ENCODE assay signal across 8 mouse cellular contexts in genomic region chr7:44465111-44465510, GRCm38 (mm10). TPM values are rescaled to one million over a fixed set of nuclear protein-coding genes. Genes with fewer than 3 reads are reported as not detected.
A peak's percentile ranks its signal among the peaks of the same experiment; 100 is the strongest.
DNase-seq lines count a peak whose midpoint lies in the region; ATAC-seq lines count a peak whose summit lies in the region.

TSS of gene Aspdh (plus strand) at chr7:44465391.

- H3K4me2 ChIP-seq in heart, embryonic 12.5 days, result no peak within 1 kb of the TSS; the same call in 1 of the 2 replicates
- H3K4me2 ChIP-seq in hindbrain, embryonic 11.5 days (replicated peaks; ENCODE audit: low read depth, low read length), result no peak within 1 kb of the TSS
- peak within 1 kb of the TSS; percentile 92 for H3K4me2 ChIP-seq in liver, embryonic 13.5 days

- H3K4me1 ChIP-seq in heart, embryonic 12.5 days (replicated peaks), result peaks cover 55% of the 10 kb centered on the region
- peaks cover 14% of the 10 kb centered on the region for H3K4me1 ChIP-seq in hindbrain, embryonic 11.5 days (replicated peaks; ENCODE audit: control insufficient read depth, insufficient read depth, low read length)
- peaks cover 62% of the 10 kb centered on the region for H3K4me1 ChIP-seq in liver, embryonic 13.5 days (replicated peaks)

- H3K27me3 ChIP-seq in heart, embryonic 12.5 days (replicated peaks), result peaks cover 43% of the 10 kb centered on the region
- peaks cover 21% of the 10 kb centered on the region for H3K27me3 ChIP-seq in hindbrain, embryonic 11.5 days (ENCODE audit: control insufficient read depth, insufficient read depth, low read length)
- H3K27me3 ChIP-seq in liver, embryonic 13.5 days, result peaks cover 53% of the 10 kb centered on the region

- H3K4me3 ChIP-seq in heart, embryonic 12.5 days, result no peak within 1 kb of the TSS
- H3K4me3 ChIP-seq in hindbrain, embryonic 11.5 days (ENCODE audit: low read depth, low read length), result no peak within 1 kb of the TSS
- H3K4me3 ChIP-seq in liver, embryonic 13.5 days (replicated peaks), result peak within 1 kb of the TSS; percentile 16

- intact Hi-C loops in heart, postnatal 36 days (cut with DNase I), result loop anchor here (5.0 to 10.0 kb wide), 3 partner anchors 93 to 1150 kb away; partner anchors contain the start of gene Zfp715

- WGBS in heart, embryonic 12.5 days, result 72% methylated on average over 2 of the region's 2 CpGs
- 49% methylated on average over 2 of the region's 2 CpGs for WGBS in hindbrain, embryonic 11.5 days
- 60% methylated on average over 2 of the region's 2 CpGs for WGBS in liver, embryonic 13.5 days (ENCODE audit: insufficient replicate concordance)

- H3K36me3 ChIP-seq in heart, embryonic 12.5 days, result peaks cover 15% of the 10 kb centered on the region
- peaks cover 16% of the 10 kb centered on the region; the same call in 1 of the 2 replicates for H3K36me3 ChIP-seq in hindbrain, embryonic 11.5 days (ENCODE audit: control insufficient read depth, insufficient read depth, low read length)
- 0 out of 2 replicates have a peak, but pooled peaks cover 10% of the 10 kb centered on the region for H3K36me3 ChIP-seq in liver, embryonic 13.5 days

- peak within 1 kb of the TSS; percentile 38; the same call in 1 of the 2 replicates for H3K27ac ChIP-seq in heart, embryonic 12.5 days (ENCODE audit: poor library complexity, severe bottlenecking)
- H3K27ac ChIP-seq in hindbrain, embryonic 11.5 days (ENCODE audit: low read depth, low read length), result peak within 1 kb of the TSS; percentile 53; the same call in 1 of the 2 replicates
- H3K27ac ChIP-seq in liver, embryonic 13.5 days, result peak within 1 kb of the TSS; percentile 15; the same call in 1 of the 2 replicates

- H3K9me3 ChIP-seq in heart, embryonic 12.5 days (replicated peaks), result no peaks in the 10 kb centered on the region
- H3K9me3 ChIP-seq in hindbrain, embryonic 11.5 days (ENCODE audit: control insufficient read depth, low read length), result no peaks in the 10 kb centered on the region
- H3K9me3 ChIP-seq in liver, embryonic 13.5 days (replicated peaks), result no peaks in the 10 kb centered on the region

- no peak for DNase-seq in heart, postnatal 36 days
- peak; percentile 43 to 47 for DNase-seq in cerebellum, adult 18-20 months
- no peak for DNase-seq in hindbrain, embryonic 11.5 days (ENCODE audit: low spot score)
- no peak for DNase-seq in liver, embryonic 13.5 days
- no peak for DNase-seq in embryo, embryonic 9.5 days (ENCODE audit: extremely low spot score)
- DNase-seq in embryo, embryonic 10.5 days (ENCODE audit: low spot score), result no peak
- no peak for DNase-seq in lung, postnatal 36 days

- ATAC-seq in heart, embryonic 12.5 days (ENCODE audit: insufficient number of reproducible peaks, low FRiP score), result no peak
- ATAC-seq in hindbrain, embryonic 11.5 days (ENCODE audit: low FRiP score), result no peak
- ATAC-seq in liver, embryonic 13.5 days (ENCODE audit: low read depth), result no peak

- peak within 1 kb of the TSS; percentile 12; the same call in 1 of the 2 replicates for H3K9ac ChIP-seq in heart, embryonic 12.5 days
- no peak within 1 kb of the TSS for H3K9ac ChIP-seq in hindbrain, embryonic 11.5 days (ENCODE audit: low read depth, low read length)
- peak within 1 kb of the TSS; percentile 42 for H3K9ac ChIP-seq in liver, embryonic 13.5 days

RNA-seq across cellular contexts. Expression of gene Aspdh, which starts in this region (rescaled TPM):
- polyA plus RNA-seq in heart, embryonic 12.5 days (2016; fragmentation: Nextera tagmentation; extraction: Ambion mirVana), result 0.46 and 1.5 TPM in 2 replicates
- under 1 TPM; 0.65 to 0.75 TPM for total RNA-seq in heart, postnatal 36 days (2021)
- 1.2 and 2.1 TPM in 2 replicates for polyA plus RNA-seq in hindbrain, embryonic 11.5 days (2014; fragmentation: Nextera tagmentation; extraction: Ambion mirVana)
- polyA plus RNA-seq in liver, embryonic 13.5 days (2015; fragmentation: Nextera tagmentation; extraction: Ambion mirVana), result 6.0 and 6.9 TPM in 2 replicates

Comparison
In these comparisons a context has a peak if more than half of its experiments do, and no peak if none do; other contexts are left out.
1. DNase-seq: peak in cerebellum, adult 18-20 months (2 of 2); none in heart, postnatal 36 days (0 of 2), hindbrain, embryonic 11.5 days (single experiment), liver, embryonic 13.5 days (single experiment), embryo, embryonic 9.5 days (single experiment), embryo, embryonic 10.5 days (single experiment) and lung, postnatal 36 days (single experiment).
2. Peak in every context shown above with its lines, with median percentiles within 50 percentile points of each other: H3K27ac ChIP-seq.